Mouse (Mus musculus) ES-E14 (cell line): ENCODE data around the gene Xirp1.

Experiments
- CHD2 ChIP-seq: IDR thresholded peaks from 2 replicates; pipeline ENCODE4 v1.6.1; 2014; ENCODE audit warnings: mild to moderate bottlenecking, low read depth, low read length, inconsistent platforms
- HCFC1 ChIP-seq: IDR thresholded peaks from 2 replicates; pipeline ENCODE4 v1.6.1; 2012; ENCODE audit warnings: low read length, inconsistent platforms, borderline replicate concordance; ENCODE audit not compliant: insufficient read depth
- ZC3H11A ChIP-seq: IDR thresholded peaks from 2 replicates; pipeline ENCODE4 v1.6.1; 2012; ENCODE audit warnings: low read depth, mild to moderate bottlenecking, inconsistent platforms, low read length, borderline replicate concordance
- ZNF384 ChIP-seq: IDR thresholded peaks from 2 replicates; pipeline ENCODE4 v1.6.1; 2012; ENCODE audit warnings: low read depth, low read length, inconsistent platforms

GRCm38 (mm10) chr9:120071251-120071650 lies 47.9 kb upstream of the Xirp1 start:
- TF ChIP-seq ZNF384 (no peak), CHD2 (no peak), HCFC1 (no peak), ZC3H11A (no peak)
